Comparison of ENCODE assay signal across 12 mouse cellular contexts in the genomic region with DNA sequence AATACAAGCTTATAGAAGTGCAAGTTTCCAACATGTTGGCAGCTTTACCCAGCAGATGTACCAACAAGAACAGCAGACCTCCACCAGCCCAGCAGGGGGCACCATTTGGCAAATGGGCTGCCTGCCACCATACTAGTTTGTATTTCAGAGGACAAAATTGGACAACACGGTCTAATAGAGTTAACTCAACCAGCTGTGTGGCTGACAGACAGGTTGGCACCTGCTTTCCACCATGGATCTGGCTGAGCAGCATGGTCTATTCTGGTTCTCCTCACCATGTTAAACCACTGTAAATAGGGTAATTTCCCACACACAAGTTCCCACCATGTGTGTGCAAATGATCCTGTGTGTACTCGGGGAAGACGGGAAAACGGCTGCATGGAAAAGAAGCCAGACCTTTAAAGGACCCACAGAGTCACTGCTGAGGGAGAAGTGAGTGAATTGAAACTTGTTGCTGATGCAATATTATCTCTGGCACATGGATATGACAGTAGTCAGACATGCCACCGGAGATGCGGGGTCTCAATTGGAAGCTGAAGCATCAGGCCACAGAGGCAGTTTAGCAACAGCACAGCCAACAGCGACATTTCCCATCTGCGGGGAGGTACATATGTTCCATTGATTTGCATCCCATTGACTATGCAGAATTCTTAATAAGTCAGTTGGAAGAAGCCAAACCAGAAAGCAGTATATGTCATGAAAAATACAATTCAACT.
A peak's percentile ranks its signal among the peaks of the same experiment; 100 is the strongest.
DNase-seq lines count a peak whose midpoint lies in the region; ATAC-seq and TF ChIP-seq lines count a peak whose summit lies in the region.
"Had no signal": no experiment of that assay in that cellular context is flagged by ENCODE, and none has a peak within 500 bp of the region (broad histone marks: within the 10 kb centered on the region; RNA-seq: fewer than 3 reads in every experiment).

No protein-coding gene starts in this region.

- H3K27ac ChIP-seq in ES-Bruce4 (ENCODE audit: insufficient read depth, low read length) = no peak overlapping the region
- H3K27ac ChIP-seq in forebrain, embryonic 15.5 days (replicated peaks) = peak overlapping the region; percentile 6; the same call in 1 of the 2 replicates
- H3K27ac ChIP-seq: kidney, embryonic 15.5 days; stomach, embryonic 15.5 days had no signal

- H3K4me1 ChIP-seq in ES-Bruce4 (ENCODE audit: control insufficient read depth, insufficient read depth, low read length) = no peaks in the 10 kb centered on the region
- peaks cover 17% of the 10 kb centered on the region for H3K4me1 ChIP-seq in forebrain, embryonic 15.5 days
- H3K4me1 ChIP-seq: kidney, embryonic 15.5 days; stomach, embryonic 15.5 days had no signal

- no peak for TF ChIP-seq POLR2A in ES-Bruce4 (IDR thresholded peaks at IDR 0.05; ENCODE audit: insufficient read depth, low read length)
- TF ChIP-seq POLR2A in brain, embryonic 14.5 days (IDR thresholded peaks at IDR 0.05; ENCODE audit: borderline replicate concordance, extremely low read depth, insufficient read depth, insufficient read length, poor library complexity, severe bottlenecking) = no peak

- no peak overlapping the region for H3K4me2 ChIP-seq in forebrain, embryonic 15.5 days (replicated peaks)
- H3K4me2 ChIP-seq: kidney, embryonic 15.5 days; stomach, embryonic 15.5 days had no signal

- no peaks in the 10 kb centered on the region for H3K27me3 ChIP-seq in ES-Bruce4 (ENCODE audit: control insufficient read depth, insufficient read depth, low read length, poor library complexity, severe bottlenecking)
- no peaks in the 10 kb centered on the region for H3K27me3 ChIP-seq in forebrain, embryonic 15.5 days
- H3K27me3 ChIP-seq: kidney, embryonic 15.5 days; stomach, embryonic 15.5 days had no signal

- TF ChIP-seq EP300 in ES-Bruce4 (IDR thresholded peaks at IDR 0.05; ENCODE audit: insufficient read depth, low read depth, low read length) = no peak

- ATAC-seq in forebrain, embryonic 15.5 days (replicated peaks) = peak; percentile 82

- H3K9me3 ChIP-seq in ES-Bruce4 (replicated peaks; ENCODE audit: control insufficient read depth, insufficient read depth, low read length, poor library complexity, severe bottlenecking) = no peaks in the 10 kb centered on the region
- no peaks in the 10 kb centered on the region for H3K9me3 ChIP-seq in forebrain, embryonic 15.5 days
- H3K9me3 ChIP-seq: kidney, embryonic 15.5 days; stomach, embryonic 15.5 days had no signal

- DNase-seq in layer of hippocampus, adult 11-12 months (ENCODE audit: low spot score) = peak; percentile 63
- no peak for DNase-seq in layer of hippocampus, adult 9-10 months (ENCODE audit: low spot score)
- DNase-seq in brain, embryonic 14.5 days (ENCODE audit: low read depth) = peak; percentile 79
- DNase-seq in testis, postnatal 14 days (ENCODE audit: low spot score) = no peak
- no peak for DNase-seq in urinary bladder, postnatal 36 days (ENCODE audit: low spot score in 2 of 2)
- DNase-seq: adrenal gland, adult 2 months; heart, postnatal 14 days had no signal

- TF ChIP-seq CTCF in ES-Bruce4 (IDR thresholded peaks at IDR 0.05; ENCODE audit: low read depth, low read length) = peak; percentile 37
- TF ChIP-seq CTCF in brain, embryonic 14.5 days (IDR thresholded peaks at IDR 0.05; ENCODE audit: borderline replicate concordance, extremely low read depth, insufficient read depth, insufficient read length) = peak; percentile 13; the same call in 1 of the 2 replicates

- 56% methylated on average over 8 of the region's 8 CpGs for WGBS in forebrain, embryonic 15.5 days

- no peaks in the 10 kb centered on the region for H3K36me3 ChIP-seq in ES-Bruce4 (ENCODE audit: control insufficient read depth, insufficient read depth, low read length, poor library complexity, severe bottlenecking)
- H3K36me3 ChIP-seq in forebrain, embryonic 15.5 days = no peaks in the 10 kb centered on the region
- H3K36me3 ChIP-seq: kidney, embryonic 15.5 days; stomach, embryonic 15.5 days had no signal

- no peak overlapping the region for H3K9ac ChIP-seq in ES-Bruce4 (ENCODE audit: low read depth, poor library complexity, severe bottlenecking)
- H3K9ac ChIP-seq in forebrain, embryonic 15.5 days (replicated peaks) = no peak overlapping the region
- H3K9ac ChIP-seq: kidney, embryonic 15.5 days; stomach, embryonic 15.5 days had no signal

- H3K4me3 ChIP-seq in ES-Bruce4 (ENCODE audit: low read depth, low read length) = no peak overlapping the region
- H3K4me3 ChIP-seq in forebrain, embryonic 15.5 days = no peak overlapping the region
- H3K4me3 ChIP-seq: erythroblast, embryonic 14.5 days; kidney, embryonic 15.5 days; stomach, embryonic 15.5 days had no signal

Comparison
In these comparisons a context has a peak if more than half of its experiments do, and no peak if none do; other contexts are left out.
1. DNase-seq: peak in layer of hippocampus, adult 11-12 months (single experiment) and brain, embryonic 14.5 days (single experiment); none in layer of hippocampus, adult 9-10 months (single experiment), testis, postnatal 14 days (single experiment) and urinary bladder, postnatal 36 days (0 of 2).